Mouse (Mus musculus) effector memory CD4-positive, alpha-beta T cell, adult 7 months (primary cell): ENCODE data around the gene Gabre. TPM values are rescaled to one million over a fixed set of nuclear protein-coding genes. Genes with fewer than 3 reads are reported as not detected.

Experiments used
- polyA plus RNA-seq: library from polyadenylated mRNA; unstranded; fragments of 100-300 nt; shearing (Covaris generic); gene quantifications from one replicate; pipeline ENCODE4 v1.2.1, GENCODE M21; 2017

The Gabre gene
- not detected for polyA plus RNA-seq

DNA sequence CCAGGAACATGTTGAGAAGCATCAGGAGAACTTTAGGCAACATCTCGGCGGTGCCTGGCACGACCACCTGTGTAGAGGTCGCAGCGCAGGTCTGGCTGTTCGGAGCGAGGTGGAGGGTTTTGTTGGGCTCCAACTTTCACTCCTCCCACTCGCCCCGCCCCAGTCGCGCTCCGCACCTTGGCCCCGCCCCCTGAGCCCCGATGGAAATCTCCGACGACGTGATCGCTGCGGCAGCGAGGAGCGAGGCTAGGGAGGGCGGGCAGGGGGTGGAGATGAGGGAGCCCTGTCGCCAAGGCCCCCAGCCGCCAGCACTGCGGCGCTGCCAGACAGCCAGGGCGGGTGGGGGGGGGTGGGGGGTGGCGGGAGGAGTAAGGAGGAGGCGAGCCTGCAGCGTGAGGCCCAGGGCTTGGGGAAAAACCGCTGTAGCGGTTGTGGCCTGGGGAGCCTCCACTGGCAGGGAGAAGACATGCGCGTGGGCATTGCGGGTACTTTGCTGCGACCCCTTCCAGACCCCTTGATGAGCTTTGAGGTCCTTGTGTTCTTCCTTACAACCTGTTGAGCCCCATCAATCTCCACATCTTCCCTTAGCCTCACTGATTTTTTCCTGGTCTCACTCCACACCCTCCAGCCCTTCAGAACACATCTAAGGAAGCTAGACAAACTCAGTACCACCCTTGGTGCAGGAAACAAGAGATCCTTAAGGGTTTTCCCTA, at the start of gene Gabre:
Gene Gabre, minus strand, starts transcription at position 145 of the 713 bp plus-strand sequence.

DNA sequence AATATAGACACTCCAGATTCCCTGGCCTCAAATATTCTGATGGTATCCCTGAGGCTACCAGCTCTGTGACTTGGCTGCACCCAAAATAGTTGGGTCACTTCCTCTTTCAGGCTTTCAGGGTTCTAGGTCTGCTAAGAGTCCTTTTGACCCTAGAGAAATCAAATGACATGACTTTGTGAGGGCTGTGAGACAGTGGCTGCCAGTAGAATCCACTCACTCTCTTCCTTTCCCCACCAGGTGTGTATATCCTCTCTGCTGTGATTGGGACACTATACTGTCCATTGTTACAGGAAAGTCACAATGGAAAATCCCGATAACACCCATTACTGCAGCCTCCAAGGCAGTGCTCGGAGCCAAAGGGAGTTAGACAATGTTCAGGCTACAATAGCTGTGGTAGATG, 52.9 kb downstream of the Gabre start, which contains the start of gene Magea4:
Gene Magea4, plus strand, starts transcription at position 301 of the 400 bp plus-strand sequence.

Other genes starting within 250 kb of the Gabre start
- not detected for gene Magea4, start 52.8 kb downstream of the Gabre start, polyA plus RNA-seq
- not detected for gene Magea10, start 112.1 kb upstream of the Gabre start, polyA plus RNA-seq